Mouse (Mus musculus): ENCODE results near the gene Abr. TPM values are rescaled to one million over a fixed set of nuclear protein-coding genes. Genes with fewer than 3 reads are reported as not detected.
A peak's percentile ranks its signal among the peaks of the same experiment; 100 is the strongest.

Abr gene
- polyA plus RNA-seq, 1 experiment from 2014 or later, result 83.7 TPM

DNA sequence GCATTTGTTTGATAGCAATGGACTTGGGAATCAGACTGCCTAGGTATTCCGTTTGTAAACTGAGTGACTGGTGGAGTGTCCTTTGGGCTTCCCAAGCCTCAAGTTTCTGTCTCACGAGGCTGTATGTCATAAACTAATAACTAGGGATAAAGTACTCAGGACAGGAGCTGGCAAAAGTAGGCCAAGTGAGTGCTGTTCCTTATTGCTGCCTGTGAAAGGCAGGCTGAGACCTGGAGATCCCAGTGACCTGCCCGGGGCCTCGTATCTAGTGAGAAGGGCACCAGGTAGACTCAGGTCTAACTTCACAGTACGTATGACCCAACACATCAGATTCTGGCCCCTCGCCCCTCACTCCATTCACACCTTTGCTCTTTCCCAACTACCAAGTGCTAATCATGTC lies 4.0 kb downstream of the Abr start:
- no peak overlapping the region for H3K4me2 ChIP-seq
- ATAC-seq (ENCODE audit: low read depth), result no peak
- peaks cover 39% of the 10 kb centered on the region for H3K4me1 ChIP-seq (replicated peaks)
- H3K27ac ChIP-seq (replicated peaks), result no peak overlapping the region
- H3K36me3 ChIP-seq, result no peaks in the 10 kb centered on the region
- 90% methylated on average over 6 of the region's 6 CpGs for WGBS
- no peaks in the 10 kb centered on the region for H3K9me3 ChIP-seq
- H3K9ac ChIP-seq, result no peak overlapping the region
- H3K27me3 ChIP-seq, result peaks cover 25% of the 10 kb centered on the region
- H3K4me3 ChIP-seq, result no peak overlapping the region

GRCm38 (mm10) chr11:76614246-76614645 lies 7.9 kb downstream of the Abr start:
- Histone ChIP-seq H3K4me3 (no peak overlapping the region), H3K9me3 (no peaks in the 10 kb centered on the region), H3K9ac (no peak overlapping the region), H3K27ac (replicated peaks) (no peak overlapping the region), H3K27me3 (no peaks in the 10 kb centered on the region; the same call in 1 of the 2 replicates), H3K4me1 (replicated peaks) (peaks cover 19% of the 10 kb centered on the region), H3K4me2 (no peak overlapping the region), H3K36me3 (no peaks in the 10 kb centered on the region)
- WGBS, result 61% methylated on average over 2 of the region's 2 CpGs
- no peak for ATAC-seq (ENCODE audit: low read depth)

GRCm38 (mm10) chr11:76612638-76613104 lies 9.4 kb downstream of the Abr start:
- peak overlapping the region; percentile 82 for H3K4me2 ChIP-seq
- H3K27me3 ChIP-seq, result no peaks in the 10 kb centered on the region
- H3K9ac ChIP-seq, result peak overlapping the region; percentile 71
- H3K27ac ChIP-seq (replicated peaks), result peak overlapping the region; percentile 79
- peak overlapping the region; percentile 43 for H3K4me3 ChIP-seq
- ATAC-seq (ENCODE audit: low read depth), result peak; percentile 77
- H3K9me3 ChIP-seq, result no peaks in the 10 kb centered on the region
- H3K36me3 ChIP-seq, result no peaks in the 10 kb centered on the region
- H3K4me1 ChIP-seq (replicated peaks), result peaks cover 19% of the 10 kb centered on the region
- WGBS, result 3% methylated on average over 19 of the region's 19 CpGs

DNA sequence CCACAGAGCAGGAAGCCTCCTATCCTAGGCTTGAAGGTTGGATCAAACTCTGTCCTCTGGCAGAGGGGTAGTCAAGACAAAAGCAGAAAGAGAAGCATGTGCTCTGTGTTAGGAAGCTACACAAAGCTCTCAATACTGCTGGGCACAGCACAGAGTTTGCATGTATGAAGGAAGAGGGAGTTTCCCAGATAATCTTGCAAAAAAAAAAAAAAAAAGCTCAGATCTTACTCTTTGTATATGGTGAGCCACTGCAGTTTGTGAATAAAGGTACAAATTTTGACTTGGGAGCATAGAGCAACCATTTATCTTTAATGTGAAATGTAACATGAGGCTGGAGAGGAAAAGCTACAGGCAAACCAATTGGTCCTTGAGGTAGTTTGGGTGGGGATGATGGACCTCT lies 11.2 kb downstream of the Abr start:
- no peak overlapping the region for H3K9ac ChIP-seq
- no peaks in the 10 kb centered on the region for H3K9me3 ChIP-seq
- H3K36me3 ChIP-seq, result no peaks in the 10 kb centered on the region
- no peak overlapping the region for H3K4me3 ChIP-seq
- no peaks in the 10 kb centered on the region for H3K27me3 ChIP-seq
- no peak overlapping the region for H3K4me2 ChIP-seq
- ATAC-seq (ENCODE audit: low read depth), result no peak
- H3K27ac ChIP-seq (replicated peaks), result no peak overlapping the region
- peaks cover 30% of the 10 kb centered on the region for H3K4me1 ChIP-seq (replicated peaks)

DNA sequence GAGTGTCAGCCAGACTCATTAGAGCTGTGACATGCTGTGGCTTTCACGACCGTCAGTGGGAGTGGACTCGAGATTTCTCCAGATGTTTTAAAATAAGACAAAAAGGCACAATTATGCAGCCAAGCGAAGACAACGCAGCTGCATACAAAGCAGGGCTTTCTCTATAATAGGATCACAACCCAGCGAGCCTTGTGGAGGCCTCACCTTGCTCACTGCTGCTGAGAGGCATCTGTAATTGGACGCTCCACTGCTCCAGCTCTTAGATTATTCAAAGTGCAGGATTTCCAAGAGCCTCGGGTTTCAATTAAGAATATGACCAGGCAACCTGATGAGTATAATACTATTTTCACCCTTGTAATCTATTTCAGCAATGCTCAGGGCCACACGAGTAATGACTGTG lies 15.6 kb downstream of the Abr start:
- no peak overlapping the region for H3K9ac ChIP-seq
- H3K4me3 ChIP-seq, result no peak overlapping the region
- peak overlapping the region; percentile 49 for H3K27ac ChIP-seq (replicated peaks)
- ATAC-seq (ENCODE audit: low read depth), result no peak
- no peak overlapping the region for H3K4me2 ChIP-seq
- no peaks in the 10 kb centered on the region for H3K36me3 ChIP-seq
- WGBS, result 37% methylated on average over 9 of the region's 9 CpGs
- no peaks in the 10 kb centered on the region for H3K9me3 ChIP-seq
- H3K4me1 ChIP-seq (replicated peaks), result peaks cover 14% of the 10 kb centered on the region
- no peaks in the 10 kb centered on the region for H3K27me3 ChIP-seq

DNA sequence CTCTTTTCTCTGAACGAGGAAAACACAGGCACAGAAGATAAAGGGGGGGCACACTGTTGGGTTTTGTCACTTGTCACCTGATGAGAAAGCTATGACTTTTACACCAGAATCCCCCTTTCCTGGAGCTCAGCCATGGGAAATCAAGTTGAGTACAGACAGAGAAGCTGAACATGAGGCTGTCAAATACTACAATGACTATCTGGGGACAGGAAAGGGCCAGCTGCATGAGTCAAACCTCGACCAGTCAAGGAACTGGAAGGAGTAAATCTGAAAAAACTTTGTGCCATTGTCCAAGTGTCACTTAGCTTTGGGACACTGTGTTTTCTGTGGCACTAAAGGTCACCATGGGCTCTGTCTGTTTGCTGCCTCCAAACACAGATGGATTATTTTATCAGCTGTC lies 22.9 kb downstream of the Abr start:
- no peaks in the 10 kb centered on the region for H3K9me3 ChIP-seq
- 20% methylated on average over 2 of the region's 2 CpGs for WGBS
- H3K36me3 ChIP-seq, result no peaks in the 10 kb centered on the region
- no peak overlapping the region for H3K4me2 ChIP-seq
- no peak overlapping the region for H3K4me3 ChIP-seq
- H3K27me3 ChIP-seq, result no peaks in the 10 kb centered on the region
- no peak overlapping the region for H3K9ac ChIP-seq
- 0 out of 2 replicates have a peak, but pooled peaks cover 2% of the 10 kb centered on the region for H3K4me1 ChIP-seq (replicated peaks)
- H3K27ac ChIP-seq (replicated peaks), result no peak overlapping the region
- no peak for ATAC-seq (ENCODE audit: low read depth)

GRCm38 (mm10) chr11:76598757-76599156 lies 23.4 kb downstream of the Abr start:
- Histone ChIP-seq H3K9me3 (no peaks in the 10 kb centered on the region), H3K4me2 (no peak overlapping the region), H3K36me3 (no peaks in the 10 kb centered on the region), H3K4me3 (no peak overlapping the region), H3K9ac (no peak overlapping the region), H3K4me1 (replicated peaks) (peaks cover 6% of the 10 kb centered on the region), H3K27me3 (no peaks in the 10 kb centered on the region), H3K27ac (replicated peaks) (no peak overlapping the region)
- 54% methylated on average over 5 of the region's 5 CpGs for WGBS
- ATAC-seq (ENCODE audit: low read depth), result no peak

- H3K4me1 ChIP-seq (replicated peaks), result peaks cover 10% of the 10 kb centered on the region
- H3K4me2 ChIP-seq, result no peak overlapping the region
- no peak for ATAC-seq (ENCODE audit: low read depth)
- no peaks in the 10 kb centered on the region for H3K27me3 ChIP-seq
- H3K4me3 ChIP-seq, result no peak overlapping the region
- 47% methylated on average over 4 of the region's 4 CpGs for WGBS
- H3K9ac ChIP-seq, result no peak overlapping the region
- no peaks in the 10 kb centered on the region for H3K36me3 ChIP-seq
- H3K9me3 ChIP-seq, result no peaks in the 10 kb centered on the region
- H3K27ac ChIP-seq (replicated peaks), result no peak overlapping the region; the same call in 1 of the 2 replicates
Observed at GRCm38 (mm10) chr11:76593620-76594326, 28.3 kb downstream of the Abr start.

- WGBS, result 85% methylated on average over 5 of the region's 5 CpGs
- H3K27me3 ChIP-seq, result no peaks in the 10 kb centered on the region
Observed at GRCm38 (mm10) chr11:76589746-76590145, 32.4 kb downstream of the Abr start.

GRCm38 (mm10) chr11:76588632-76589485 lies 33.3 kb downstream of the Abr start:
- Histone ChIP-seq H3K9ac (no peak overlapping the region), H3K36me3 (no peaks in the 10 kb centered on the region), H3K4me3 (no peak overlapping the region), H3K27me3 (no peaks in the 10 kb centered on the region), H3K9me3 (no peaks in the 10 kb centered on the region), H3K4me1 (replicated peaks) (peaks cover 5% of the 10 kb centered on the region), H3K4me2 (no peak overlapping the region), H3K27ac (replicated peaks) (no peak overlapping the region)
- 47% methylated on average over 10 of the region's 10 CpGs for WGBS
- ATAC-seq (ENCODE audit: low read depth), result no peak

More at GRCm38 (mm10) chr11:76589746-76590145, 32.4 kb downstream of the Abr start:
- Histone ChIP-seq H3K36me3 (no peaks in the 10 kb centered on the region), H3K4me2 (no peak overlapping the region), H3K4me3 (no peak overlapping the region), H3K9ac (no peak overlapping the region), H3K9me3 (no peaks in the 10 kb centered on the region), H3K27ac (replicated peaks) (no peak overlapping the region), H3K4me1 (replicated peaks) (peaks cover 10% of the 10 kb centered on the region)
- no peak for ATAC-seq (ENCODE audit: low read depth)

GRCm38 (mm10) chr11:76588032-76588431 lies 34.1 kb downstream of the Abr start:
- Histone ChIP-seq H3K4me1 (replicated peaks) (no peaks in the 10 kb centered on the region), H3K27ac (replicated peaks) (no peak overlapping the region), H3K27me3 (no peaks in the 10 kb centered on the region), H3K36me3 (no peaks in the 10 kb centered on the region), H3K4me3 (no peak overlapping the region), H3K4me2 (no peak overlapping the region), H3K9me3 (no peaks in the 10 kb centered on the region), H3K9ac (no peak overlapping the region)
- 78% methylated on average over 2 of the region's 2 CpGs for WGBS
- no peak for ATAC-seq (ENCODE audit: low read depth)

- Histone ChIP-seq H3K36me3 (no peaks in the 10 kb centered on the region), H3K9me3 (no peaks in the 10 kb centered on the region), H3K4me3 (no peak overlapping the region), H3K4me2 (no peak overlapping the region), H3K4me1 (replicated peaks) (no peaks in the 10 kb centered on the region), H3K9ac (no peak overlapping the region), H3K27me3 (no peaks in the 10 kb centered on the region), H3K27ac (replicated peaks) (no peak overlapping the region)
- no peak for ATAC-seq (ENCODE audit: low read depth)
- WGBS, result 81% methylated on average over 1 of the region's 1 CpGs
Observed at GRCm38 (mm10) chr11:76587333-76587732, 34.8 kb downstream of the Abr start.
